Mouse (Mus musculus): Measurements from ENCODE around the gene Gsta2.

DNA sequence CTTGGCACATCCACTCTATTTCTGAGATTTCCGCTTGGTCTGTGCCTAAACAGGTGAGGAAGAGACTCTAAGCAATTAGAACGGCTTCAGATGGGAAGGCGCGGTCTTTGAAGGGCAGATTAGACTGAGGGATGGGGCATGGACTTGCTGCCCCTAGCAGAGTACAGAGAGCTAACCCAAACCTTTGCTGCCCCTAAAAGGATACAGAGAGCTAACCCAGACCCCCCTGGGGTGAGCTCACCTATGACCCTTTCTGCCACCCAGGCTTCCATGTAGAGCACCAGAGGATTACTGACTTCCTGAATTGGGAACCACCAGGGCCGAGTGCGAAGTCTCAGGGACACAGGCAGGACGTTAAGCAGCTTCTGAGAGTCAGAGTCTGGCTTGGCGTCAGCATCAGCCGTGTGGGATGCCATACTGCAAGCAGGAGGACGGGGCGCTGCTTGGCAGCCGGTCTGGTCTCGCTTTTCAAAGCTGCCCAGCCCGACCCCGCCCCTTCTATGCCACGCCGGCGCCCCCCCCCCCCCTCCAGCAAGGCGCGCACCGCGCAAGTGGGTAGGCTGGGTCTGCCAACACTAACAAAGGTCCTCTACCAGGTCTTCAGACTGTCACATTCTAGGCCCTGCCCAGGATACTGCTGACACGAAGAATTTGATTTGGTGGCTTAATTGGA lies 22.7 kb upstream of the Gsta2 start, which contains the start of gene Ooep:
- no peak for TF ChIP-seq CTCF (IDR thresholded peaks at IDR 0.05; ENCODE audit: extremely low read depth, insufficient read length, insufficient replicate concordance, low read depth, low read length)
- TF ChIP-seq POLR2A (IDR thresholded peaks at IDR 0.05; ENCODE audit: low read depth, low read length) = no peak

Measured in small intestine, adult 2 months (tissue).